Comparison of ENCODE assay signal across 26 mouse cellular contexts in the genomic region with DNA sequence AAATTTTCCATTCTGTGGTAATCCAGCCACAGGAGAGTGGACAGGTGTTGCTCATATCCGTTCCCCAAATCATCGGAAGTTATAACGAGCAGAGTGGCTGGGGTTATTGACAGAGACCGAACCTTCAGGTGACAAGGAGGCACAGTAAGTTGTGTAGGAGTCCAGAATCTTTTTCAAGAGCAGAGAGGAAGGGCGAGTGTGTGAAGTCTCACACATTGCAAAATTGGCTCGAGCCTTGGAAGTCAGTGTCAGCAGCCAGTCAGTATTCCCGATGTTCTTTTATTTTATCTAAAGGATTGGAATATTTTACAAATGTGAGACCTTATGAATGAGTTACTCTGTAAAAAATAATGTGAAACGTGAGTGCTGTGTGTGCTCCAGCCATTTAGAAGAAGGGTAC.
A peak's percentile ranks its signal among the peaks of the same experiment; 100 is the strongest.
DNase-seq lines count a peak whose midpoint lies in the region; ATAC-seq and TF ChIP-seq lines count a peak whose summit lies in the region.
"Had no signal": no experiment of that assay in that cellular context is flagged by ENCODE, and none has a peak within 500 bp of the region (broad histone marks: within the 10 kb centered on the region; RNA-seq: fewer than 3 reads in every experiment).

No protein-coding gene starts in this region.

- TF ChIP-seq CTCF in layer of hippocampus, adult 2 months (conservative IDR thresholded peaks at IDR 0.05) = no peak

- no peak for DNase-seq in frontal cortex, postnatal 36 days (ENCODE audit: low spot score in 2 of 2)
- no peak for DNase-seq in layer of hippocampus, adult 2 months (ENCODE audit: low spot score in 2 of 2)
- no peak for DNase-seq in layer of hippocampus, postnatal 36 days
- DNase-seq in brain, adult 2 months (ENCODE audit: low read depth, low spot score) = peak; percentile 45
- DNase-seq: adrenal gland, adult 8-10 months; adrenal gland, postnatal 14 days; adrenal gland, postnatal 36 days; B cell, adult 2 months; cerebellum, adult 11 months; cerebellum, adult 18-20 months; cerebellum, adult 8-10 months; cerebellum, adult 9-11 months; cerebellum, postnatal 14 days; cerebellum, postnatal 36 days; embryo, embryonic 11 days had no signal

- ATAC-seq in frontal cortex, adult (ENCODE audit: low TSS enrichment) = peak; percentile 26; the same call in 1 of the 2 replicates
- ATAC-seq: activated CD4-positive, CD25-positive, alpha-beta regulatory T cell, adult 4 months; CD4-positive, CD25-positive, alpha-beta regulatory T cell, adult 4 months; forebrain, embryonic 14.5 days; forebrain, embryonic 16.5 days; Patski had no signal

- H3K4me3 ChIP-seq in layer of hippocampus, adult 2 months = no peak overlapping the region
- H3K4me3 ChIP-seq: embryonic facial prominence, embryonic 13.5 days; embryonic facial prominence, embryonic 15.5 days; erythroblast, embryonic 14.5 days; forebrain, embryonic 10.5 days; forebrain, embryonic 12.5 days had no signal

- H3K27ac ChIP-seq in layer of hippocampus, adult 2 months = peak overlapping the region; percentile 85; the same call in 1 of the 2 replicates
- H3K27ac ChIP-seq: embryonic facial prominence, embryonic 13.5 days; embryonic facial prominence, embryonic 15.5 days; forebrain, embryonic 10.5 days; forebrain, embryonic 12.5 days had no signal
